Mouse (Mus musculus) intestine, embryonic 16.5 days (tissue): ENCODE measurements around the gene Ttc38. TPM values are rescaled to one million over a fixed set of nuclear protein-coding genes. Genes with fewer than 3 reads are reported as not detected.

Source experiments
- ATAC-seq: fragments of 200-750 bp; cut with Nextera tagmentation; 2 replicates; pipeline ENCODE4 v1.8.0; 2017; ENCODE audit warnings: moderate TSS enrichment, moderate library complexity
- H3K27ac ChIP-seq: fragments of 300-500 bp; sonication (generic); 2 replicates; pipeline ENCODE4 v1.5.1; 2014; ENCODE audit warnings: mild to moderate bottlenecking, low read length
- H3K27me3 ChIP-seq: fragments of 300-500 bp; sonication (generic); replicated peaks from 2 replicates; pipeline ENCODE4 v1.6.1; 2014; ENCODE audit warnings: low read length, control low read depth, mixed read lengths; ENCODE audit not compliant: control insufficient read depth, insufficient read depth
- H3K36me3 ChIP-seq: fragments of 300-500 bp; sonication (generic); 2 replicates; pipeline ENCODE4 v1.6.1; 2014; ENCODE audit warnings: low read length, control low read depth; ENCODE audit not compliant: control insufficient read depth, insufficient read depth
- H3K4me1 ChIP-seq: fragments of 300-500 bp; sonication (generic); 2 replicates; pipeline ENCODE4 v1.6.1; 2014; ENCODE audit warnings: low read length, control low read depth, mixed read lengths; ENCODE audit not compliant: control insufficient read depth, insufficient read depth
- H3K4me2 ChIP-seq: fragments of 300-500 bp; sonication (generic); 2 replicates; pipeline ENCODE4 v1.6.1; 2014; ENCODE audit warnings: low read depth, low read length, control low read depth
- H3K4me3 ChIP-seq: fragments of 300-500 bp; sonication (generic); 2 replicates; pipeline ENCODE4 v1.5.1; 2014; ENCODE audit warnings: mild to moderate bottlenecking, low read length
- H3K9ac ChIP-seq: fragments of 300-500 bp; sonication (generic); 2 replicates; pipeline ENCODE4 v1.6.1; 2014; ENCODE audit warnings: low read depth, low read length
- H3K9me3 ChIP-seq: fragments of 300-500 bp; sonication (generic); 2 replicates; pipeline ENCODE4 v1.6.1; 2016; ENCODE audit warnings: low read length, control low read depth; ENCODE audit not compliant: control insufficient read depth
- WGBS: fragments of 180-500 bp; shearing (Covaris S2); extraction: QIAGEN DNeasy Blood & Tissue Kit; methylation state at CpG from one replicate; pipeline ENCODE4 v1.1.7; 2014; 5-methylcytosine and 5-hydroxymethylcytosine counted together
- polyA plus RNA-seq: library from polyadenylated mRNA; unstranded; fragments of >200 nt; fragmentation: Nextera tagmentation; extraction: Ambion mirVana; gene quantifications from 2 replicates; pipeline ENCODE4 v1.2.1, GENCODE M21; 2015

Gene Ttc38
- polyA plus RNA-seq, 1 experiment from 2014 or later = 13.4 TPM

DNA sequence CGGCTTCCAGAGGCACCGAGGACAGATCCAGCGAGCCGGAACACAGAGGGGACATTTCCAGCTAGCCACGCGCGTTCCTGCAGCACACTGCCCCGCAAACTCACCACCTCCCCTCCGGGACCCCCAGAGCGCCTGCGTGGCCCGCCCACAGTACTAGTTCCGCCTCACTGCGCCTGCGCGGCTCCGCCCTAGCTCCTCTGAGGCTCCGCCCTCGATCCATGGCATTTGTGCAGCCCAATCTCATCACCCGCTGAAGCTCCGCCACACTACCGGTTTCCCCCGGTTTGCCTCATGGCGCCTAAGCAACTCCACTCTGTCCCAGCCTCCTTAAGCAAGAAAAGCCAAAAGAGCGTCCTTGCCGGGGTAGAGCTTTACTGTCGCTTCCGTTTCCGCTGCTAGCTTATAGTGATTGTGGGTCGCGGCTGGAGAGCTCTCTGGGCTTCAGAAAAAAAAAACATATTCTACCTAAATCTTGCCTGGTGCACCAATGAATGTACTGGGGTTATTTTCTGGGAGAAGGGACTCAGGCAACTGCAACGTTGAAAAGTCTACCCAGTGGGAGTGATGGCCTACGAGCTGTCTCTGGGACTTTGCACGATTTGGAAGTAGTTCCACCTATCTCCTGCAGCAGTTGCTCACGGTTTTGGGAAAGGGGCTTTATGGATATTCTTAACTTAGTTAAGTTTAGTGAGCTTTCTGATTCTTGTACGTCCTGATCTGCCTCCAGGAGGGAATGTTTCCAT is 20.4 kb upstream of the Ttc38 start, which contains the start of gene Cdpf1:
TSS of gene Cdpf1 (minus strand) at position 163 of the 743 bp plus-strand sequence.
- Histone ChIP-seq H3K27ac (peak within 1 kb of the TSS; percentile 93), H3K36me3 (no peaks in the 10 kb centered on the region), H3K9me3 (no peaks in the 10 kb centered on the region), H3K4me3 (peak within 1 kb of the TSS; percentile 82), H3K27me3 (no peaks in the 10 kb centered on the region), H3K4me2 (peak within 1 kb of the TSS; percentile 80), H3K9ac (peak within 1 kb of the TSS; percentile 90), H3K4me1 (peaks cover 10% of the 10 kb centered on the region)
- 2% methylated on average over 36 of the region's 36 CpGs for WGBS
- ATAC-seq = peak; percentile 91

DNA sequence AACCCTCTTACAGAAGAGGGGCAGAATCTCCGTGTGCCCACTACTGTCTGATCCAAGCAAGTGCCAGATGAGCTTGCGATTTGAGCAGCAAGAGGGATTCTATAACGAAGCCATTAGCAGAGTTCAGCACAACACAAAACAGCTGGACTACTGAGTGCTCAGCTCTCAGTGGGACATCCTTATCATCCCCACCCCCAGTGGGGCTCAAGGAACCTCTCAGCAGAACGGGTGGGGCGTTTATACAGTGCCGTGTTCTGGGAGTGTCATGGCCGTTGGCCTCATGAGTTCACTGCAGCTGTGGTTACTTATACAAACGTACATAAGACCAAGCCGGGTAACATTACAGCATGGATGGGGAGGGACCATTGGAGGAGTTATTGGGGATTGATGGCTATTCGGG is 18.7 kb upstream of the Ttc38 start:
- Histone ChIP-seq H3K4me3 (no peak overlapping the region), H3K4me2 (no peak overlapping the region), H3K36me3 (no peaks in the 10 kb centered on the region), H3K27ac (no peak overlapping the region), H3K4me1 (peaks cover 10% of the 10 kb centered on the region), H3K27me3 (no peaks in the 10 kb centered on the region), H3K9ac (no peak overlapping the region), H3K9me3 (no peaks in the 10 kb centered on the region)
- ATAC-seq = peak; percentile 47
- WGBS = 46% methylated on average over 10 of the region's 10 CpGs

DNA sequence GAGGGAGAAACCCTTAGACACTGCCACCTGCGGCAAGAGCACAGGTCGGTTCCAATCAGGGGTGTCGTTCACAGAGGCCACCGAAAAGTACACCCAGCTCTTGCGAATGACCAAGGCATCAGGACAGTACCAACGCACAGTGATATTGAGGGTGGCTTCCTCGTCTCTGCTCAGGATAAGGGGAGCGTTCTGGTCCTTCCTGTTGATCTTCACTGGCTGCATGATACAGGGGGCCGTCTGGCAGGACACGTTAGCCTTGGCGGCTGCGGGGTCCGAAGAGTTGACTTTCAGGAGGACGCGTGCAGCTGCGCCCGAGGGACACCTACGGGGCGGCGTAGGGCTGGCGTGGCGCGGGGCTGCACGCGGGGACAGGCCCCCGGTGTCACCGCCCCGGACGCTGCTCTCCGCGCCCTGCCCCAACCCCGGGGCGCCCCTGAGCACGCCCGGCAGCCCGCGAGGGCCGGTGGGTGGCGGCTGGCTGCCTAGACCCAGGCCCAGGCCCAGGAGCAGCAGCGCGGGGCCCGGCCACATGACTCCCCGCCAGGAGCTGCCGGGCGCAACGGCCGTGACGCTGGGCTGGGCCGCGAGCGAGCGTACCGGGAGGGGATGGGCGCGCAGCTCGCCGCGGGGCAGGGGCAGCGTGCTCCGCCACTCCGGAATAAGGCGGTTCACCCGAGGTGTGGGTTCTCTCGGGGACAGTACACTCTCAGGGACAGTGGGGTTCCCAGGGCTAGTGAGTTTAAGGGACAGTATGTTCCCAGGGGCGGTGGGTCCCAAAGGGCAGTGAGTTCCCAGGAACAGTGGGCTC is 10.7 kb upstream of the Ttc38 start, which contains the start of gene Pkdrej:
TSS of gene Pkdrej (minus strand) at position 532 of the 808 bp plus-strand sequence.
- Histone ChIP-seq H3K4me3 (peak within 1 kb of the TSS; percentile 55), H3K4me1 (peaks cover 6% of the 10 kb centered on the region; the same call in 1 of the 2 replicates), H3K27me3 (no peaks in the 10 kb centered on the region), H3K9me3 (no peaks in the 10 kb centered on the region), H3K27ac (no peak within 1 kb of the TSS), H3K9ac (peak within 1 kb of the TSS; percentile 79), H3K4me2 (peak within 1 kb of the TSS; percentile 99), H3K36me3 (no peaks in the 10 kb centered on the region)
- ATAC-seq = peak; percentile 91
- 1% methylated on average over 61 of the region's 65 CpGs for WGBS

DNA sequence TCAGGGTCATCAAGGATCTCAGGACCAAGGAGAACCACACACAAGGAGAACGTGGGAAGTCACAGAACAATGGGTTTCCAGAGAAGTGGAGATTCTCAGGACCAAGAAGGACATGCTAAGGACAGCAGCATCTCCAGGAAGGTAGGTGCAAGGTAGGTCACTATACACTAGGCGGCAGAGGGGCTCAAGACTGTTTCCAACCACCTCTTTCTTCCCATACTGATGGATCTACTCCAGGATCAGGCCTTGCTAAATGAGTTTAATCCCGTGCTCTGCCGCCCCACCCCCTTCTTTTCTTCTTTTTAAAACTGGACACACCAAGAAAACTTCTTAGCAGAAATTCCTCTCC is 10.1 kb upstream of the Ttc38 start:
- Histone ChIP-seq H3K9me3 (no peaks in the 10 kb centered on the region), H3K27ac (no peak overlapping the region), H3K9ac (peak overlapping the region; percentile 79), H3K4me2 (peak overlapping the region; percentile 99), H3K36me3 (no peaks in the 10 kb centered on the region), H3K27me3 (no peaks in the 10 kb centered on the region), H3K4me3 (peak overlapping the region; percentile 55), H3K4me1 (peaks cover 6% of the 10 kb centered on the region; the same call in 1 of the 2 replicates)
- peak; percentile 84 for ATAC-seq
- 18% methylated on average over 4 of the region's 4 CpGs for WGBS

DNA sequence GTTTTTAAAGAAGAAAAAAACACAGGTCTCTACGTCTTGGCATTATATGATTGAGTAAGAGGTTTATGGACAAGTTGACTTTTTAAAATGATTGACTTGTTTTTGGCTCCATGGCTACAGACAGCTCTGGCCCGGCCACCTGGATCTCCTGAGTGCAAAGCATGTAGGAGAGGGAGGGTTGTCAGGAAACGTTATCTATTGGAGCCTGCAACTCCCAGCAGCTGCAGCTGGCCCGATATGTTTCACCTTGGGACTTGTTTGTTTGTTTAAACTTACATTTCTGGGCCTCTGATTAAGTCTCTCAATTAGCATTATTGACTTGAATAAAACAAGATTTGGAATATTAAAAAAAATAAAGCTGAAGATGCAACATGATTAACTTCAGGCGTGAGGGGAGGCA is 5.4 kb upstream of the Ttc38 start:
- Histone ChIP-seq H3K4me3 (no peak overlapping the region), H3K27me3 (no peaks in the 10 kb centered on the region), H3K36me3 (no peaks in the 10 kb centered on the region), H3K9ac (no peak overlapping the region), H3K27ac (no peak overlapping the region), H3K4me1 (peaks cover 4% of the 10 kb centered on the region; the same call in 1 of the 2 replicates), H3K4me2 (no peak overlapping the region), H3K9me3 (no peaks in the 10 kb centered on the region)
- ATAC-seq = no peak
- 53% methylated on average over 5 of the region's 5 CpGs for WGBS

DNA sequence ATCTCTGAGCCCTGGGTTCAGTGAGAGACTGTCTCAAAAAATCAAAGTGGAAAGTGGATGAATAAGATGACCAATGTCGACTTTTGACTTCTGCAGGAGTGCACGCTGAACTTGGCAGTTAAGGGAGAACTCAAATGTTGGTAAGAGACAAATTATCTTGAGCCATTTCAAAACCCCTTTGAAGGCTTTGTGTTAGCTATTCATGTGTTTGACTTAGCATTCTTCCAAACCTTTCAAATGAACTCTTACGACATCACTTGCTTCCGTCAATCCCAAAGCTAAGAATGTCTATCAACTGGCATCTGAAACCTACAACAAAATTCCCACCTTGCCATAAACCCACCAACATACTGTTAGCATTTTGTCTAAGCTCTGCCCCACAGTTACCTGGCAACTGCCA is 4.0 kb upstream of the Ttc38 start:
- Histone ChIP-seq H3K4me2 (no peak overlapping the region), H3K27me3 (no peaks in the 10 kb centered on the region), H3K4me1 (peaks cover 8% of the 10 kb centered on the region; the same call in 1 of the 2 replicates), H3K4me3 (no peak overlapping the region), H3K9me3 (no peaks in the 10 kb centered on the region), H3K9ac (no peak overlapping the region), H3K27ac (no peak overlapping the region), H3K36me3 (no peaks in the 10 kb centered on the region)
- ATAC-seq = no peak
- WGBS = 83% methylated on average over 4 of the region's 4 CpGs

DNA sequence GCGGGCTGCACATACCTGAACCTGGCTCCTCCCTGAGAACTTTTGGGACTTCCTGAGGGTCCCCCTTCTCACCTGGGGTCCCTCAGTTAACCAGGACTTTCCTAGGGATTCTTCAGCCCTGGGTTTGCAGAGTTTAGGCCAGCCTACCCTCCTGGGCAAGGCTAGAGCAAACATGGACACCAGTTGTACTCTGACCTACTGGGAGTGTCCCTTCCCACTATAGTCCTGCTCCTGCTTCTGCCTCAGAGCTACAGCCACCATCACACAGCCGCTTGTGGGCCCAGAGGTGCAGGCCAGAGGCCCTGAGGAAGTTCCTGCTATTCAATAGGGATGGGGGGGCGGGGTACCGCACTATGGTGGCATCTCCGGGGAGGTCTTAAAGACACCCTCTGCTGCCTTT is 2.6 kb upstream of the Ttc38 start:
- Histone ChIP-seq H3K9ac (no peak overlapping the region), H3K27ac (no peak overlapping the region), H3K4me3 (no peak overlapping the region), H3K4me1 (peaks cover 8% of the 10 kb centered on the region; the same call in 1 of the 2 replicates), H3K27me3 (no peaks in the 10 kb centered on the region), H3K36me3 (no peaks in the 10 kb centered on the region), H3K9me3 (no peaks in the 10 kb centered on the region), H3K4me2 (no peak overlapping the region)
- ATAC-seq = 0 out of 2 replicates have a peak, but pooled peaks have one; percentile 44
- 63% methylated on average over 5 of the region's 5 CpGs for WGBS

DNA sequence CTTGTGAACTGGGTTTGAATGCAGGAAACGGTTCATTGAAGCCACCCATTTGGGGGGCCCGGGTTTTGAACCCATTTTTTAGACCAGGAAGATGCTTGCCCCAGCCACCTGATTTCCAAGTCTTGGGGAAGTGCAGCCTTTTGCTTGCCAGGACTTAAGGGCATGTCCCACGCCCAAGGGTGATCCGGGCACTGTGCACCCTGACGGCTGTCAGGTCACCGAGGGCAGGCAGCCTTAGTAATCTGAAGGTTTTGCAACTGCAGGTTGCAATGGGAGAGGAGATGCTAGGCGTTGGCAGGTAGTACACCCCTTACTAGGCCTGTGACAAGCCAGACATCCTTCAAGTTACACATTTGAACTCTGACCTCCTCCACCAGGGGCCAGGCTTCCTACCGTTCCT is 493 bp downstream of the Ttc38 start:
- peak overlapping the region; percentile 65; the same call in 1 of the 2 replicates for H3K27ac ChIP-seq
- H3K9ac ChIP-seq = peak overlapping the region; percentile 75
- peaks cover 8% of the 10 kb centered on the region; the same call in 1 of the 2 replicates for H3K4me1 ChIP-seq
- peak overlapping the region; percentile 82 for H3K4me2 ChIP-seq
- no peaks in the 10 kb centered on the region for H3K27me3 ChIP-seq
- no peaks in the 10 kb centered on the region for H3K36me3 ChIP-seq
- ATAC-seq = peak; percentile 36
- H3K9me3 ChIP-seq = no peaks in the 10 kb centered on the region
- WGBS = 45% methylated on average over 8 of the region's 8 CpGs
- H3K4me3 ChIP-seq = peak overlapping the region; percentile 58

DNA sequence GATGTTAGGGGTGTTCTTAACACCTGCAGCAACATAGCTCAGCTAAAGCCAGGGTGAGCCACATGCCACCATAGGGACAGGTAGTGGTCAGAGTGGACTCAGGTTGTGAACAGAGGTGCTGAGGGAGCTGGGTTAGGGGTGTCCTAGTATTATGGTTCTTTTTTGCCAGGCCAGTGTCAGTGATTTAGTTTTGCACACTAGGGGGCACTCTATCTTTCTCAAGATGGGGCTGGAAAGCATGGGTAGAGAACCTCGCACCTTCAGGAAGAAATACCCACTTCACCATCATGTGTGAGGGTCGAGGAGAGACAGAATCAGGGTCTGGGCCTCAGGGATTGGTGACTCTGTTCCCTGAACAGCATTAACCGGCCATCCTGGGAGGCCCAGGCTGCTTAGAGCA is 3.2 kb downstream of the Ttc38 start:
- ATAC-seq = no peak
- H3K27ac ChIP-seq = no peak overlapping the region
- peaks cover 8% of the 10 kb centered on the region; the same call in 1 of the 2 replicates for H3K4me1 ChIP-seq
- H3K9ac ChIP-seq = no peak overlapping the region
- H3K27me3 ChIP-seq = no peaks in the 10 kb centered on the region
- H3K4me3 ChIP-seq = no peak overlapping the region
- 57% methylated on average over 3 of the region's 3 CpGs for WGBS
- no peak overlapping the region for H3K4me2 ChIP-seq
- H3K9me3 ChIP-seq = no peaks in the 10 kb centered on the region
- no peaks in the 10 kb centered on the region for H3K36me3 ChIP-seq
